Mouse (Mus musculus) c-Kit-negative CD71-positive TER-119-positive erythroid progenitor cells, embryonic 14.5 days (primary cell): ENCODE data around the gene Rhox4a2.
"Not testable (repeated sequence)": the region's sequence is repeated elsewhere in the genome, so short reads cannot be mapped to it uniquely, and the experiment has no call there.

Experiments
- DNase-seq: peaks from one replicate; pipeline ENCODE4 v3.0.0-alpha.2; 2013; ENCODE audit warnings: low read depth, low spot score

The Rhox4a2 gene

GRCm38 (mm10) chrX:37390548-37390947 is at the start of gene Rhox4a2:
TSS of gene Rhox4a2 (plus strand) at chrX:37390848.
- not testable (repeated sequence) for DNase-seq

GRCm38 (mm10) chrX:37379728-37380127 is 10.9 kb upstream of the Rhox4a2 start, which contains the start of gene Rhox3a2:
TSS of gene Rhox3a2 (plus strand) at chrX:37380028.
- DNase-seq, result not testable (repeated sequence)

GRCm38 (mm10) chrX:37411767-37412166 is 21.1 kb downstream of the Rhox4a2 start, which contains the start of gene Rhox2b:
TSS of gene Rhox2b (plus strand) at chrX:37412067.
- DNase-seq, result not testable (repeated sequence)

- not testable (repeated sequence) for DNase-seq
Measured at GRCm38 (mm10) chrX:37432194-37432593, 41.5 kb downstream of the Rhox4a2 start, which contains the start of gene Rhox4b. TSS of gene Rhox4b (plus strand) at chrX:37432494.
